Mouse (Mus musculus) neural tube, embryonic 15.5 days (tissue): Measurements from ENCODE around the gene Prss54. TPM values are rescaled to one million over a fixed set of nuclear protein-coding genes. Genes with fewer than 3 reads are reported as not detected.

Experiments used
- ATAC-seq: fragments of 200-750 bp; cut with Nextera tagmentation; 2 replicates; pipeline ENCODE4 v1.8.0; 2017; ENCODE audit warnings: mild to moderate bottlenecking, moderate TSS enrichment, moderate library complexity; ENCODE audit not compliant: low FRiP score
- H3K27ac ChIP-seq: fragments of 300-500 bp; sonication (generic); replicated peaks from 2 replicates; pipeline ENCODE4 v1.5.1; 2015; ENCODE audit warnings: mild to moderate bottlenecking, inconsistent platforms
- H3K27me3 ChIP-seq: fragments of 300-500 bp; sonication (generic); replicated peaks from 2 replicates; pipeline ENCODE4 v1.6.1; 2015; ENCODE audit warnings: inconsistent platforms
- H3K36me3 ChIP-seq: fragments of 300-500 bp; sonication (generic); 2 replicates; pipeline ENCODE4 v1.6.1; 2015; ENCODE audit warnings: inconsistent platforms
- H3K4me1 ChIP-seq: fragments of 300-500 bp; sonication (generic); 2 replicates; pipeline ENCODE4 v1.6.1; 2015; ENCODE audit warnings: inconsistent platforms
- H3K4me2 ChIP-seq: fragments of 300-500 bp; sonication (generic); 2 replicates; pipeline ENCODE4 v1.6.1; 2015; ENCODE audit warnings: inconsistent platforms, mild to moderate bottlenecking, moderate library complexity
- H3K4me3 ChIP-seq: fragments of 300-500 bp; sonication (generic); replicated peaks from 2 replicates; pipeline ENCODE4 v1.5.1; 2015; ENCODE audit warnings: mild to moderate bottlenecking, inconsistent platforms
- H3K9ac ChIP-seq: fragments of 300-500 bp; sonication (generic); replicated peaks from 2 replicates; pipeline ENCODE4 v1.6.1; 2015; ENCODE audit warnings: mild to moderate bottlenecking, inconsistent platforms
- H3K9me3 ChIP-seq: fragments of 300-500 bp; sonication (generic); replicated peaks from 2 replicates; pipeline ENCODE4 v1.6.1; 2016; ENCODE audit warnings: inconsistent platforms
- WGBS: fragments of 180-500 bp; shearing (Covaris S2); methylation state at CpG from one replicate; pipeline ENCODE4 v1.1.7; 2015; ENCODE audit warnings: mixed read lengths; 5-methylcytosine and 5-hydroxymethylcytosine counted together
- polyA plus RNA-seq: library from polyadenylated mRNA; unstranded; fragments of >200 nt; fragmentation: Nextera tagmentation; extraction: Ambion mirVana; gene quantifications from 2 replicates; pipeline ENCODE4 v1.2.1, GENCODE M21; 2015

Gene Prss54
- polyA plus RNA-seq, 1 experiment from 2014 or later: not detected

GRCm38 (mm10) chr8:95595131-95595530 is 19.0 kb upstream of the Prss54 start:
- H3K27me3 ChIP-seq: no peaks in the 10 kb centered on the region
- no peaks in the 10 kb centered on the region for H3K36me3 ChIP-seq
- H3K4me1 ChIP-seq: peaks cover 3% of the 10 kb centered on the region; the same call in 1 of the 2 replicates
- no peak overlapping the region for H3K27ac ChIP-seq
- no peak overlapping the region for H3K4me2 ChIP-seq
- H3K9ac ChIP-seq: no peak overlapping the region
- WGBS: 89% methylated on average over 14 of the region's 14 CpGs
- ATAC-seq: no peak
- no peak overlapping the region for H3K4me3 ChIP-seq
- H3K9me3 ChIP-seq: no peaks in the 10 kb centered on the region

- H3K27ac ChIP-seq: no peak overlapping the region
- H3K27me3 ChIP-seq: no peaks in the 10 kb centered on the region
- H3K4me3 ChIP-seq: no peak overlapping the region
- H3K4me1 ChIP-seq: peaks cover 3% of the 10 kb centered on the region; the same call in 1 of the 2 replicates
- no peaks in the 10 kb centered on the region for H3K36me3 ChIP-seq
- 93% methylated on average over 7 of the region's 7 CpGs for WGBS
- ATAC-seq: no peak
- H3K9ac ChIP-seq: no peak overlapping the region
- no peak overlapping the region for H3K4me2 ChIP-seq
- no peaks in the 10 kb centered on the region for H3K9me3 ChIP-seq
These were observed 17.6 kb upstream of the Prss54 start for GRCm38 (mm10) chr8:95593439-95594393.

- H3K27ac ChIP-seq: no peak overlapping the region
- no peaks in the 10 kb centered on the region for H3K27me3 ChIP-seq
- H3K9me3 ChIP-seq: no peaks in the 10 kb centered on the region
- no peak overlapping the region for H3K4me3 ChIP-seq
- 86% methylated on average over 12 of the region's 12 CpGs for WGBS
- no peaks in the 10 kb centered on the region for H3K36me3 ChIP-seq
- H3K4me1 ChIP-seq: peaks cover 3% of the 10 kb centered on the region; the same call in 1 of the 2 replicates
- H3K4me2 ChIP-seq: no peak overlapping the region
- H3K9ac ChIP-seq: no peak overlapping the region
- ATAC-seq: no peak
These were observed 16.1 kb upstream of the Prss54 start for GRCm38 (mm10) chr8:95592131-95592780.

- Histone ChIP-seq H3K4me3 (no peak overlapping the region), H3K4me1 (peaks cover 3% of the 10 kb centered on the region; the same call in 1 of the 2 replicates), H3K9me3 (no peaks in the 10 kb centered on the region), H3K9ac (no peak overlapping the region), H3K27ac (no peak overlapping the region), H3K4me2 (no peak overlapping the region), H3K27me3 (no peaks in the 10 kb centered on the region), H3K36me3 (no peaks in the 10 kb centered on the region)
- WGBS: 90% methylated on average over 4 of the region's 4 CpGs
- no peak for ATAC-seq
These were observed 14.4 kb upstream of the Prss54 start for GRCm38 (mm10) chr8:95590539-95590938.

- Histone ChIP-seq H3K9ac (no peak overlapping the region), H3K9me3 (no peaks in the 10 kb centered on the region), H3K4me1 (no peaks in the 10 kb centered on the region), H3K4me3 (no peak overlapping the region), H3K36me3 (no peaks in the 10 kb centered on the region), H3K4me2 (no peak overlapping the region), H3K27ac (no peak overlapping the region), H3K27me3 (no peaks in the 10 kb centered on the region)
- ATAC-seq: no peak
- WGBS: 62% methylated on average over 10 of the region's 10 CpGs
These were observed 13.1 kb upstream of the Prss54 start for GRCm38 (mm10) chr8:95589282-95589681.

GRCm38 (mm10) chr8:95587339-95587738 is 11.2 kb upstream of the Prss54 start:
- no peak overlapping the region for H3K4me3 ChIP-seq
- WGBS: 91% methylated on average over 1 of the region's 1 CpGs
- H3K9ac ChIP-seq: no peak overlapping the region
- no peaks in the 10 kb centered on the region for H3K9me3 ChIP-seq
- H3K27ac ChIP-seq: no peak overlapping the region
- no peaks in the 10 kb centered on the region for H3K36me3 ChIP-seq
- ATAC-seq: no peak
- H3K4me2 ChIP-seq: no peak overlapping the region
- H3K27me3 ChIP-seq: no peaks in the 10 kb centered on the region
- H3K4me1 ChIP-seq: no peaks in the 10 kb centered on the region

- no peak overlapping the region for H3K27ac ChIP-seq
- 0 out of 2 replicates have a peak, but pooled peaks cover 8% of the 10 kb centered on the region for H3K9me3 ChIP-seq
- no peaks in the 10 kb centered on the region for H3K4me1 ChIP-seq
- no peak overlapping the region for H3K9ac ChIP-seq
- WGBS: 91% methylated on average over 5 of the region's 5 CpGs
- H3K4me3 ChIP-seq: no peak overlapping the region
- ATAC-seq: no peak
- no peaks in the 10 kb centered on the region for H3K36me3 ChIP-seq
- H3K4me2 ChIP-seq: no peak overlapping the region
- H3K27me3 ChIP-seq: no peaks in the 10 kb centered on the region
These were observed 3.0 kb downstream of the Prss54 start for GRCm38 (mm10) chr8:95573146-95573545.

GRCm38 (mm10) chr8:95566809-95567208 is 9.3 kb downstream of the Prss54 start:
- Histone ChIP-seq H3K36me3 (no peaks in the 10 kb centered on the region), H3K4me2 (no peak overlapping the region), H3K27ac (no peak overlapping the region), H3K4me3 (no peak overlapping the region), H3K4me1 (no peaks in the 10 kb centered on the region), H3K27me3 (no peaks in the 10 kb centered on the region), H3K9me3 (0 out of 2 replicates have a peak, but pooled peaks cover 8% of the 10 kb centered on the region), H3K9ac (no peak overlapping the region)
- ATAC-seq: no peak
- WGBS: 86% methylated on average over 6 of the region's 6 CpGs

GRCm38 (mm10) chr8:95566217-95566616 is 9.9 kb downstream of the Prss54 start:
- H3K27ac ChIP-seq: no peak overlapping the region
- H3K9me3 ChIP-seq: 0 out of 2 replicates have a peak, but pooled peaks cover 5% of the 10 kb centered on the region
- H3K4me1 ChIP-seq: no peaks in the 10 kb centered on the region
- H3K9ac ChIP-seq: no peak overlapping the region
- H3K4me3 ChIP-seq: no peak overlapping the region
- ATAC-seq: no peak
- 78% methylated on average over 4 of the region's 4 CpGs for WGBS
- H3K27me3 ChIP-seq: no peaks in the 10 kb centered on the region
- H3K4me2 ChIP-seq: no peak overlapping the region
- H3K36me3 ChIP-seq: no peaks in the 10 kb centered on the region

- Histone ChIP-seq H3K4me3 (no peak overlapping the region), H3K9me3 (no peaks in the 10 kb centered on the region), H3K27me3 (no peaks in the 10 kb centered on the region), H3K9ac (no peak overlapping the region), H3K36me3 (no peaks in the 10 kb centered on the region), H3K4me1 (no peaks in the 10 kb centered on the region), H3K27ac (no peak overlapping the region), H3K4me2 (no peak overlapping the region)
- ATAC-seq: no peak
- WGBS: 82% methylated on average over 2 of the region's 2 CpGs
These were observed 20.2 kb downstream of the Prss54 start for GRCm38 (mm10) chr8:95555963-95556362.

- no peaks in the 10 kb centered on the region for H3K9me3 ChIP-seq
- H3K27me3 ChIP-seq: no peaks in the 10 kb centered on the region
- no peak overlapping the region for H3K4me3 ChIP-seq
- no peak overlapping the region for H3K9ac ChIP-seq
- H3K4me1 ChIP-seq: peaks cover 14% of the 10 kb centered on the region
- H3K36me3 ChIP-seq: no peaks in the 10 kb centered on the region
- no peak overlapping the region for H3K4me2 ChIP-seq
- WGBS: 75% methylated on average over 4 of the region's 4 CpGs
- H3K27ac ChIP-seq: no peak overlapping the region
- ATAC-seq: no peak
These were observed 24.6 kb downstream of the Prss54 start for GRCm38 (mm10) chr8:95551577-95551976.
